Mouse (Mus musculus): Measurements from ENCODE around the gene Mrpl17. TPM values are rescaled to one million over a fixed set of nuclear protein-coding genes. Genes with fewer than 3 reads are reported as not detected.

Gene Mrpl17
- 10.7 TPM for polyA plus RNA-seq (2014; fragmentation: Illumina TruSeq; extraction: RNeasy Lipid Tissue Mini Kit (QIAGEN cat#74804))

DNA sequence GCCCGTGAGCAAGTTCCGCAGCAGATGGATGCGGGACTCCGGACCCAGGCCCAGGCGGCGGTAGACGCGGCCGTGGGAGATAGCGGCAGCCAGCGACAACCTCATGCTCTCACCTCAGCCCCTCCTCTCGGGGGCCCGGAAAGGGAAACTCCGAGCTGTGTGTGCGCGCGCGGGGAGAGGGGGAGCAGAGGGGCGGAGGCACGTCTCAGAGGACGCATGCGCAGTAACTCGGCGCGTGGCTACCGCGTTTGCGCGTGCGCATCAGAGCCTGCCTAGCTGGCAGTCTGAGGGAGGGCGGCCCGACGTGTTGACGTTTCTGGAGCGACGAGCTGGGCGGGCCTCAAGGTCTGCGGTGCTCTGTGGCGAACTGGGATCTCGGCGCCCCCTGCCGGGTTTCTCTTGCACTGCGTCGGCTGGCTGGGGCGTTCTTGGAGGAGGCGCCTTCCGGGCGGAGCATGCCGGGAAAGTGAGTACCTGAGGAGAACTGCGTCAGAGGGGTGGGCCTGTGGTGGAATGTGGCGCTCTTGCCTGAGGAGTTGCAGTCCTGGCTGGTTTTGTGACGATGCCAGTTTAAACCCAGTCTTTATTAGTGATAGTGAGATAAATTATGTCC is at the start of gene Mrpl17:
Mrpl17 (minus strand) TSS at position 223 of the 613 bp plus-strand sequence.

DNA sequence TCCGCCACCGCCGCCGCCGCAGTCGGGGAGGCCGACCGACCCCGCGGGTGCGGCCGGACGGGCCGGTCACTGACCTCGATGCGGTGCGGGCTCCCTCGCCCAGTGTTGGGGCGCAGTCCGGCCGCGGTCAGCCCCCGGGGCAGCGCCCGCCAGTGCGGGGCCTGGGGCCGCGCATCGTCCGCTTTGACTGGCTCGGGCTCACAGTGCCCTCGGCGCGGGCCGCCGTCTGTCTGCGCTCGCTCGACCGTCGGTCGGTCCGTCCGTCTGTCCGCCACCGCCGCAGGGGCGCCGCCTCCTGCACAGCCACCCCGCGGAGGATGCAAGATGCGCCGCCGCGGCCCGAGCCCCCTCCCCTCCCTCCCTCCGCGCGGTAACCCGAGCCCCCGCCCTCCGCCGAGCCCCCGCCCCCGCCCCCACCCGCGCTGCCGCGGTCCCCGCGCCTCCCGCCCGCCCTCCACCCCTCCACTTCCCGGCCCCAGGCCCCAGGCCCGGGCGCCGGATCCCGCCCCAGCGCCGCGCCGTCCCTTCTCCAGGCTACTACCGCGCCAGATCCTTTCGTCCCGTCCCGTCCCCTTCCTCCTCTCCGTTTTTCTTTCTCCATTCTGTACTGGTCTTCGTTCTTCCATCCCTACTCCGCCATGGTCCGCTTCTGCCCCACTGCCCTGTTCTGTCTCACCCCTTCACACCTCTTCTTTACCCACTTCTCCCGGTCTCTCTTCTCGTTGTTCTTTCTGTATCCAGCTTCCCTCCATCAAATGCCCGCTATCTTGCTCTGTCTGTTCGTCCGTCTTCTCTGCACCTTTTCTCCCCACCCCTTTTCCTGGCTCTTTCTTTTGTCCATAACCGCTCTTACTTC is 23.4 kb downstream of the Mrpl17 start, which contains the start of gene Dchs1:
Dchs1 (minus strand) TSS at position 370 of the 856 bp plus-strand sequence.

Other genes starting within 250 kb of the Mrpl17 start
- 1.1 TPM for gene Apbb1, start 229.4 kb downstream of the Mrpl17 start, polyA plus RNA-seq (2014; fragmentation: Illumina TruSeq; extraction: RNeasy Lipid Tissue Mini Kit (QIAGEN cat#74804))
- gene Hpx, start 211.0 kb downstream of the Mrpl17 start, polyA plus RNA-seq (2014; fragmentation: Illumina TruSeq; extraction: RNeasy Lipid Tissue Mini Kit (QIAGEN cat#74804)): not detected
- 2.9 TPM for gene Trim3, start 177.5 kb downstream of the Mrpl17 start, polyA plus RNA-seq (2014; fragmentation: Illumina TruSeq; extraction: RNeasy Lipid Tissue Mini Kit (QIAGEN cat#74804))
- gene Timm10b, start 171.0 kb downstream of the Mrpl17 start, polyA plus RNA-seq (2014; fragmentation: Illumina TruSeq; extraction: RNeasy Lipid Tissue Mini Kit (QIAGEN cat#74804)): 30.5 TPM
- 9.0 TPM for gene Arfip2, start 170.7 kb downstream of the Mrpl17 start, polyA plus RNA-seq (2014; fragmentation: Illumina TruSeq; extraction: RNeasy Lipid Tissue Mini Kit (QIAGEN cat#74804))
- 2.3 TPM for gene Gm45799, start 170.5 kb downstream of the Mrpl17 start, polyA plus RNA-seq (2014; fragmentation: Illumina TruSeq; extraction: RNeasy Lipid Tissue Mini Kit (QIAGEN cat#74804))
- gene Dnhd1, start 160.3 kb downstream of the Mrpl17 start, polyA plus RNA-seq (2014; fragmentation: Illumina TruSeq; extraction: RNeasy Lipid Tissue Mini Kit (QIAGEN cat#74804)): 1.9 TPM
- 52.2 TPM for gene Ilk, start 74.5 kb downstream of the Mrpl17 start, polyA plus RNA-seq (2014; fragmentation: Illumina TruSeq; extraction: RNeasy Lipid Tissue Mini Kit (QIAGEN cat#74804))
- 45.1 TPM for gene Rrp8, start 73.7 kb downstream of the Mrpl17 start, polyA plus RNA-seq (2014; fragmentation: Illumina TruSeq; extraction: RNeasy Lipid Tissue Mini Kit (QIAGEN cat#74804))
- gene Taf10, start 66.7 kb downstream of the Mrpl17 start, polyA plus RNA-seq (2014; fragmentation: Illumina TruSeq; extraction: RNeasy Lipid Tissue Mini Kit (QIAGEN cat#74804)): 7.6 TPM
- 140 TPM for gene Tpp1, start 58.9 kb downstream of the Mrpl17 start, polyA plus RNA-seq (2014; fragmentation: Illumina TruSeq; extraction: RNeasy Lipid Tissue Mini Kit (QIAGEN cat#74804))
- 0.26 TPM for gene Dchs1, start 23.4 kb downstream of the Mrpl17 start, polyA plus RNA-seq (2014; fragmentation: Illumina TruSeq; extraction: RNeasy Lipid Tissue Mini Kit (QIAGEN cat#74804))
- gene Gm4070, start 142.9 kb upstream of the Mrpl17 start, polyA plus RNA-seq (2014; fragmentation: Illumina TruSeq; extraction: RNeasy Lipid Tissue Mini Kit (QIAGEN cat#74804)): 13.2 TPM